Comparison of ENCODE assay signal across 30 mouse cellular contexts in genomic region chr11:109071340-109071739, GRCm38 (mm10).
DNase-seq lines count a peak whose midpoint lies in the region; ATAC-seq lines count a peak whose summit lies in the region.
"Had no signal": no experiment of that assay in that cellular context is flagged by ENCODE, and none has a peak within 500 bp of the region (broad histone marks: within the 10 kb centered on the region; RNA-seq: fewer than 3 reads in every experiment).

No protein-coding gene starts in this region.

- H3K4me2 ChIP-seq in embryonic facial prominence, embryonic 13.5 days = no peak overlapping the region
- H3K4me2 ChIP-seq in hindbrain, embryonic 13.5 days = no peak overlapping the region
- H3K4me2 ChIP-seq in hindbrain, embryonic 16.5 days (ENCODE audit: low read length) = no peak overlapping the region
- no peak overlapping the region for H3K4me2 ChIP-seq in midbrain, embryonic 14.5 days (ENCODE audit: low read length)
- H3K4me2 ChIP-seq in midbrain, embryonic 16.5 days (ENCODE audit: low read length) = no peak overlapping the region
- H3K4me2 ChIP-seq: heart, embryonic 13.5 days; limb, embryonic 13.5 days; liver, embryonic 11.5 days; neural tube, embryonic 15.5 days had no signal

- H3K36me3 ChIP-seq in embryonic facial prominence, embryonic 13.5 days = no peaks in the 10 kb centered on the region
- no peaks in the 10 kb centered on the region for H3K36me3 ChIP-seq in embryonic facial prominence, embryonic 10.5 days (replicated peaks)
- H3K36me3 ChIP-seq in hindbrain, embryonic 13.5 days = no peaks in the 10 kb centered on the region
- no peaks in the 10 kb centered on the region for H3K36me3 ChIP-seq in hindbrain, embryonic 16.5 days (ENCODE audit: control insufficient read depth, insufficient read depth, low read length)
- H3K36me3 ChIP-seq in midbrain, embryonic 14.5 days (ENCODE audit: control insufficient read depth, insufficient read depth, low read length) = no peaks in the 10 kb centered on the region
- no peaks in the 10 kb centered on the region for H3K36me3 ChIP-seq in midbrain, embryonic 16.5 days (ENCODE audit: control insufficient read depth, insufficient read depth, low read length)
- H3K36me3 ChIP-seq: heart, embryonic 13.5 days; limb, embryonic 13.5 days; neural tube, embryonic 15.5 days had no signal

- no peaks in the 10 kb centered on the region for H3K9me3 ChIP-seq in embryonic facial prominence, embryonic 13.5 days
- no peaks in the 10 kb centered on the region for H3K9me3 ChIP-seq in embryonic facial prominence, embryonic 10.5 days
- no peaks in the 10 kb centered on the region for H3K9me3 ChIP-seq in hindbrain, embryonic 13.5 days
- no peaks in the 10 kb centered on the region for H3K9me3 ChIP-seq in hindbrain, embryonic 16.5 days (ENCODE audit: control insufficient read depth, low read length)
- no peaks in the 10 kb centered on the region for H3K9me3 ChIP-seq in midbrain, embryonic 14.5 days (ENCODE audit: control insufficient read depth, low read length)
- no peaks in the 10 kb centered on the region for H3K9me3 ChIP-seq in midbrain, embryonic 16.5 days (replicated peaks; ENCODE audit: control insufficient read depth, low read length, poor library complexity, severe bottlenecking)
- H3K9me3 ChIP-seq: heart, embryonic 13.5 days; limb, embryonic 13.5 days; neural tube, embryonic 15.5 days had no signal

- H3K9ac ChIP-seq in embryonic facial prominence, embryonic 13.5 days = no peak overlapping the region
- H3K9ac ChIP-seq in hindbrain, embryonic 13.5 days = no peak overlapping the region
- no peak overlapping the region for H3K9ac ChIP-seq in hindbrain, embryonic 16.5 days (ENCODE audit: low read depth, low read length)
- H3K9ac ChIP-seq in midbrain, embryonic 14.5 days (replicated peaks; ENCODE audit: low read length) = no peak overlapping the region
- H3K9ac ChIP-seq in midbrain, embryonic 16.5 days (ENCODE audit: low read depth, low read length) = no peak overlapping the region
- H3K9ac ChIP-seq: heart, embryonic 13.5 days; limb, embryonic 13.5 days; neural tube, embryonic 15.5 days had no signal

- no peaks in the 10 kb centered on the region for H3K27me3 ChIP-seq in embryonic facial prominence, embryonic 13.5 days
- H3K27me3 ChIP-seq in embryonic facial prominence, embryonic 10.5 days (replicated peaks; ENCODE audit: low read depth, poor library complexity, severe bottlenecking) = peaks cover 9% of the 10 kb centered on the region; the same call in 1 of the 2 replicates
- H3K27me3 ChIP-seq in hindbrain, embryonic 13.5 days = no peaks in the 10 kb centered on the region
- no peaks in the 10 kb centered on the region for H3K27me3 ChIP-seq in hindbrain, embryonic 16.5 days (replicated peaks; ENCODE audit: control insufficient read depth, insufficient read depth, low read length)
- H3K27me3 ChIP-seq in midbrain, embryonic 14.5 days (ENCODE audit: control insufficient read depth, insufficient read depth, low read length) = no peaks in the 10 kb centered on the region
- H3K27me3 ChIP-seq in midbrain, embryonic 16.5 days (ENCODE audit: control insufficient read depth, insufficient read depth, low read depth, low read length) = no peaks in the 10 kb centered on the region
- H3K27me3 ChIP-seq: neural tube, embryonic 15.5 days had no signal

- no peak overlapping the region for H3K4me3 ChIP-seq in embryonic facial prominence, embryonic 13.5 days
- no peak overlapping the region for H3K4me3 ChIP-seq in embryonic facial prominence, embryonic 10.5 days
- H3K4me3 ChIP-seq in hindbrain, embryonic 13.5 days = no peak overlapping the region
- H3K4me3 ChIP-seq in hindbrain, embryonic 16.5 days (ENCODE audit: low read length) = no peak overlapping the region
- no peak overlapping the region for H3K4me3 ChIP-seq in midbrain, embryonic 14.5 days (replicated peaks; ENCODE audit: low read depth, low read length)
- no peak overlapping the region for H3K4me3 ChIP-seq in midbrain, embryonic 16.5 days (ENCODE audit: low read depth, low read length)
- H3K4me3 ChIP-seq: gastrocnemius, adult 2 months; heart, adult 2 months; heart, embryonic 13.5 days; limb, embryonic 13.5 days; megakaryocyte, embryonic 14.5 days; neural tube, embryonic 15.5 days had no signal

- H3K4me1 ChIP-seq in embryonic facial prominence, embryonic 13.5 days = peaks cover 40% of the 10 kb centered on the region
- peaks cover 35% of the 10 kb centered on the region for H3K4me1 ChIP-seq in embryonic facial prominence, embryonic 10.5 days
- peaks cover 39% of the 10 kb centered on the region for H3K4me1 ChIP-seq in hindbrain, embryonic 13.5 days (replicated peaks)
- peaks cover 26% of the 10 kb centered on the region for H3K4me1 ChIP-seq in hindbrain, embryonic 16.5 days (ENCODE audit: control insufficient read depth, insufficient read depth, low read depth, low read length)
- peaks cover 19% of the 10 kb centered on the region for H3K4me1 ChIP-seq in midbrain, embryonic 14.5 days (ENCODE audit: control insufficient read depth, insufficient read depth, low read length)
- peaks cover 16% of the 10 kb centered on the region for H3K4me1 ChIP-seq in midbrain, embryonic 16.5 days (ENCODE audit: control insufficient read depth, insufficient read depth, low read length)
- H3K4me1 ChIP-seq: megakaryocyte, embryonic 14.5 days had no signal

- no peak for DNase-seq in embryonic facial prominence, embryonic 10.5 days (ENCODE audit: low spot score)
- DNase-seq in midbrain, embryonic 14.5 days = peak; percentile 14
- no peak for DNase-seq in thymus, postnatal 36 days
- DNase-seq: adrenal gland, postnatal 10 days; cerebellum, adult 9-10 months; gastrocnemius, adult 2 months; gastrocnemius, postnatal 36 days; heart, adult 2 months; heart, postnatal 10 days; kidney, adult 11 months; kidney, postnatal 14 days; layer of hippocampus, adult 9-11 months; lung, postnatal 4 days; retina, postnatal 1 day; thymus, adult 18-20 months; thymus, postnatal 25 days had no signal

- peak overlapping the region; percentile 64 for H3K27ac ChIP-seq in embryonic facial prominence, embryonic 13.5 days
- H3K27ac ChIP-seq in embryonic facial prominence, embryonic 10.5 days (replicated peaks) = no peak overlapping the region
- 0 out of 2 replicates have a peak overlapping the region, but pooled peaks have one; percentile 55 for H3K27ac ChIP-seq in hindbrain, embryonic 13.5 days
- no peak overlapping the region for H3K27ac ChIP-seq in hindbrain, embryonic 16.5 days (ENCODE audit: low read depth, low read length)
- no peak overlapping the region for H3K27ac ChIP-seq in midbrain, embryonic 14.5 days (replicated peaks; ENCODE audit: low read depth, low read length)
- H3K27ac ChIP-seq in midbrain, embryonic 16.5 days (ENCODE audit: low read length) = no peak overlapping the region
- H3K27ac ChIP-seq: gastrocnemius, adult 2 months; heart, adult 2 months; heart, embryonic 13.5 days; limb, embryonic 13.5 days; neural tube, embryonic 15.5 days; stomach, postnatal 0 days had no signal

- no peak for ATAC-seq in embryonic facial prominence, embryonic 13.5 days (ENCODE audit: insufficient number of reproducible peaks, insufficient read depth, low FRiP score, low TSS enrichment, low read depth)
- ATAC-seq in hindbrain, embryonic 13.5 days (ENCODE audit: low FRiP score) = no peak
- no peak for ATAC-seq in hindbrain, embryonic 16.5 days
- ATAC-seq in midbrain, embryonic 14.5 days (ENCODE audit: low FRiP score, low TSS enrichment) = no peak
- no peak for ATAC-seq in midbrain, embryonic 16.5 days
- ATAC-seq: forebrain, embryonic 16.5 days; inflammation-experienced regulatory T-cells, adult 6 months; lung, postnatal 0 days; Patski had no signal

- 58% methylated on average over 2 of the region's 2 CpGs for WGBS in embryonic facial prominence, embryonic 13.5 days
- WGBS in embryonic facial prominence, embryonic 10.5 days = 67% methylated on average over 2 of the region's 2 CpGs
- WGBS in hindbrain, embryonic 13.5 days = 31% methylated on average over 2 of the region's 2 CpGs
- 51% methylated on average over 2 of the region's 2 CpGs for WGBS in hindbrain, embryonic 16.5 days
- WGBS in midbrain, embryonic 14.5 days = 36% methylated on average over 2 of the region's 2 CpGs
- WGBS in midbrain, embryonic 16.5 days = 50% methylated on average over 2 of the region's 2 CpGs

Comparison
In these comparisons a context has a peak if more than half of its experiments do, and no peak if none do; other contexts are left out.
1. H3K27ac ChIP-seq: peak in embryonic facial prominence, embryonic 13.5 days (single experiment) and hindbrain, embryonic 13.5 days (single experiment); none in embryonic facial prominence, embryonic 10.5 days (single experiment), hindbrain, embryonic 16.5 days (single experiment), midbrain, embryonic 14.5 days (single experiment) and midbrain, embryonic 16.5 days (single experiment).